Mouse (Mus musculus) urinary bladder, postnatal 25 days (tissue): Measurements from ENCODE around the gene Nanog.
"Not testable (repeated sequence)": the region's sequence is repeated elsewhere in the genome, so short reads cannot be mapped to it uniquely, and the experiment has no call there.

Experiments
- DNase-seq: peaks from one replicate; pipeline ENCODE4 v3.0.0; 2022; ENCODE audit warnings: low spot score

Nanog gene

DNA sequence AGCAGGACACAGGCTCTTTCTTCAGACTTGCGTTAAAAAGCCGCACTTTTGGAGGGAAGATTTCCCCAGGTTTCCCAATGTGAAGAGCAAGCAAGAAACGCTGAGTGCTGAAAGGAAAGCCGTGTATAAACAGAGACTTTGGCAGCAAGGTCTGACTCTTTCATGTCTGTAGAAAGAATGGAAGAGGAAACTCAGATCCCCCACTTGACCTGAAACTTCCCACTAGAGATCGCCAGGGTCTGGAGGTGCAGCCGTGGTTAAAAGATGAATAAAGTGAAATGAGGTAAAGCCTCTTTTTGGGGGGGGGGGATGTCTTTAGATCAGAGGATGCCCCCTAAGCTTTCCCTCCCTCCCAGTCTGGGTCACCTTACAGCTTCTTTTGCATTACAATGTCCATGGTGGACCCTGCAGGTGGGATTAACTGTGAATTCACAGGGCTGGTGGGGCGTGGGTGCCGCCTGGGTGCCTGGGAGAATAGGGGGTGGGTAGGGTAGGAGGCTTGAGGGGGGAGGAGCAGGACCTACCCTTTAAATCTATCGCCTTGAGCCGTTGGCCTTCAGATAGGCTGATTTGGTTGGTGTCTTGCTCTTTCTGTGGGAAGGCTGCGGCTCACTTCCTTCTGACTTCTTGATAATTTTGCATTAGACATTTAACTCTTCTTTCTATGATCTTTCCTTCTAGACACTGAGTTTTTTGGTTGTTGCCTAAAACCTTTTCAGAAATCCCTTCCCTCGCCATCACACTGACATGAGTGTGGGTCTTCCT, at the start of gene Nanog:
TSS of gene Nanog (plus strand) at position 454 of the 765 bp plus-strand sequence.
- no peak for DNase-seq

DNA sequence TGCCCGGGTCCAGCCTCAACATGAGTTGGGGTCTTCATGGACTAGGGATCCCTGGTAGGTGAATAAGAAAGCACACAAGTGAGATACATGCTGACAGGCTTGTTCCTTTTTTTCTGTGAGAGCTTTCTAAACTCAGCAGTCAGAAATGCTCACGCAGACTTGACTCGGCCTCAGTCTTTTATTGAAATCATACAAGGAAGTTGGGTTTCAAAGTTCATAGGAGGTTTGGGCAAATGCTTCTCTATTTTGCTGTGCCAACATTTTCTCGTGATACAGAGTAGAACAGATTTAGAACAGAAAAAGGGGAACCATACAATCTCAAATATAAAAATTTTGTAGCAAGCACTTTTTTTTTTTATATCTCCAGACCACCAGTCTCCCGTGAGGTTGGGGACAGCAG, 49.7 kb upstream of the Nanog start:
- no peak for DNase-seq

DNA sequence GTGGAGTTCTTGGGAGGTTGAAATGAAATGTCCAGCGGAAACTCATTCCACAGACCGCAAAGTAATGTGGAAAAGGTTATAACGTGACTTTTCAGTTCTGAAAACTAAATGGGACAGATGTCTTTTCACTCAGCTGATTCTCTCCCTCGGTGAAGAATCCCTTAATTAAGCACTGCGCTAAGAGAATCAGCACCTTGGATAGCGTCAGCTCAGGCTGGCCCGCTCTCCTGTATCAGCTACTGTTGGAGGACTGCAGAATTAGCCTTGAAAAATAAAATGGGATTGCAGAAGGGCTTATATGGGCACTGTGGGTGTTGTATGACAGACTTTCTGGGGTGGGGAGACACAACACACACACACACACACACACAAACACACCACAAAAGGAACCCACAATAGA, 47.7 kb upstream of the Nanog start:
- DNase-seq = no peak

DNA sequence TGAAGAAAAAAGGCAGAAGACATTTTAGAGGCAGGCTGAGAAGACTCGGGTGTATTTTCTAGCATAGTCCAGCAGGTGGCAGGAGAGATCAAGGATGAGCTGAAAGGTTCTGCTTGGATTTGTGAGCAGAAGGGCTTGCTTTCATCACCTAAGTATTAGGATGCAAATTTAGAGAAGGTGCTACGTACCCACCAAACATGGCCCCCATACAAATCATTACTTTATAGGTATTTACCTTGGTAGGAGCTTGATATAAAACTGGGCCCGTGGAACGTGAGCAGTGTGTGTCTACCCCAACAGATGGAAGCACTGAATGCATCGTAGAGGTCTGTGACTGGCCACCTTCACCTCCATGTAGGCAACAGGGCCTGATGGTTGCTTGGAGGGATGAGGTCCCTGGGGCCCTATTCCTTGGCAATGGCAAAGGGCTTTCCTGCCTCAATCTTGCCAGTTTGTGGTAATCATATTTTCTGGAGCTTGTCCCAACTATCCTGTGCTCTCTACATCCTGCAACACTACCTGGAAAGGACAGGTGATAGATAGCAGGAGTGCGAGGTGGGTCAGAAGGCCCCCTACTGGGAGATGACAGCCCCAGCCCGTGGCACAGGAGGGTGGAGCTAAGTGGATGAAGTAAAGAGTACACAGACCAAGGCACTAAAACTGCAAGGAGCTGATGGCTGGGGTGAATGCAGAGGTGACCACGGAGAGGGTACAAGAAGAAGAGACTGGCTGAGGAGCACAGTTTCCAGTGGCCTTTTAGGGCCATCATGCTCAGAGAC, 46.5 kb upstream of the Nanog start:
- DNase-seq = peak; percentile 27

GRCm38 (mm10) chr6:122662551-122663264, 44.6 kb upstream of the Nanog start:
- DNase-seq = no peak

GRCm38 (mm10) chr6:122663596-122664206, 43.6 kb upstream of the Nanog start:
- DNase-seq = no peak

DNA sequence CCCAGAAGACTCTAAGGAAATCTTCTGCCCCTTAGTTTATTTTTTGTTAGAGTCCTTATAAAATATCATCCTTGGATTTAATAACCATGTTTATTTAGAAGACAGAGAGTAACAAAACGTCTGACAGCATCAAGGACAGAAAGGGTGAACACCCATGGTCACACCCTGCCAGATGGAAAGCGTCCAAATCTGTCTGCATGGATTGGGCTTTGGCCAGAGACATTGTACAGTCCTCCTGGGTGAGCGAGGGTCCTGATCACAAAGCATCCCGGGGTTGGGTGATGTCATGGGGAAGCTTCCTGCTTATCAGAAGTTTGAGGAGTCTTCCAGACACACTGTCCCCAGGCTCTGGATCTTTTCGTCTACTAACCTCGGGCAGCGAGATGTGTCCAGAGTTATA, 41.4 kb upstream of the Nanog start:
- no peak for DNase-seq

GRCm38 (mm10) chr6:122667715-122668114, 39.6 kb upstream of the Nanog start:
- no peak for DNase-seq

DNA sequence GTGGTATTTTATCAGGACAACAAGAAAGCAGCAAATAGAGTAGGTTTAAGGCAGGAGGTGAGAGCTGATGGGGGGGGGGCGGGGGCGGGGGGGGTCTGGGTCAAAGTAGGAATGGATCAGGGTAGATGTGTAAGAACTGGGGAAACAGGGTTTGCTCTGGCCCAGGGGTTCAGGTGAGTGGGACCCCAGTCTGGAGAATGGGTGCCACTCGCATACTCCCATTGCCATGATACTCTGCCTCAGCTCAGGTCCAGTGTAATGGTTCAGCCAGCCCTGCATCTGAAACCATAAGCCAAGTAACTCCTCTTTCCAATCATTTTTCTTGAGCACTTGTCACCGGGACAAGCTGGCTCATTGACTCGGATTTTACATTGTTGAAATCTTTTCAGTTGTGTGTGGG, 38.5 kb upstream of the Nanog start:
- DNase-seq = no peak

- DNase-seq = peak; percentile 83
Measured at GRCm38 (mm10) chr6:122669406-122670200, 37.7 kb upstream of the Nanog start.

- no peak for DNase-seq
Measured at GRCm38 (mm10) chr6:122670201-122670551, 37.1 kb upstream of the Nanog start.

DNA sequence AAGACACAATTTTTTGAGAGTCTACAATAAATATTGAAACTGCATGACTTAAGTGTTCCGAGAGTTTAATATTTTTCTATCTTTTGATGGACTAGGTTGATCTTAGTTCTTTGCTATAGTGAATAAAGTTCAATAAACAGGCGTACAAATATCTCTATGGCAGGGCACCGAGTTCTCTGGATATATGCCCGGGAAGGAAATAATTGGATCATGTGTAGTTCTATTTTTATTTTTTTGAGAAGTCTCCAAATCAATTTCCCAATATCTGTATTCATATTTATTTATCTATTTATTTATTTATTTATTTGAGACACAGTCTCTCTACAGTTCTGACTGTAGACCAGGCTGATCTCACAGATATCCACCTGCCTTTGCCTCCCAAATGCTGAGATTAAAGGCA, 36.4 kb upstream of the Nanog start:
- no peak for DNase-seq

DNA sequence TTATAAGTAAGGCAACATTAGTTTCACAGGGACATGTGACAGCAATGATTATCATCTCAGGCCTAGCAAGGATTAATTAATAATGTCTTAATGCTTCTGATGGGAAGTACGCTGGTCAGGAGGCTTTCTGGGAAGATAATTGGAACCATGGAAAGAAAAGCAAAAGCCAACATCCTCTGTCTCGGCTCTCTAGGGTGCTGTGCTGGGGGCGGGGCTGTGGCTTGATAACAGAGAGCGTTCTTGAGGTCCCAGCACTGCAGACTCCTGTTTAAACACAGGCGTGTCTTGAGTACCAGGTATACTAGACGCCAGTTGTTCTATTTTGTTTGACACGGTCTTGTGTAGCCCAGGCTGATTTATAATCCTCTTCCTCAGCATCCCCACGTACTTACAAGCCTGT, 34.5 kb upstream of the Nanog start:
- no peak for DNase-seq

GRCm38 (mm10) chr6:122682646-122683045, 24.6 kb upstream of the Nanog start:
- no peak for DNase-seq

DNA sequence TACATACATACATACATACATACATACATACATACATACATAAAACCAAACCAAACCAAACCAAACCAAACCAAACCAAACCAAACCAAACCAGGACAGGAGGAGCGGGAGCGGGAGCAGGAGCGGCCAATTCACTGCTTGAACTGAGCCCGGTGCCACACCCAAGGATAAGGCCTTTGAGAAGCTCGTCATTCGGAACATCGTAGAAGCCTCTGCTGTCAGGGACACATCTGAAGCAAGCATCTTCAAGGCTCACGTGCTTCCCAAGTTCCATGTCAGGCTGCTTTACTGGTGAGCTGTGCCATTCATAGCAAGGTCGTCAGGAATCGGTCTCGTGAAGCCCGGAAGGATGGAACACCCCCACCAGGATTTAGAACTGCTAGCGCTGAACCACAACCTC, 20.6 kb upstream of the Nanog start:
- no peak for DNase-seq

DNA sequence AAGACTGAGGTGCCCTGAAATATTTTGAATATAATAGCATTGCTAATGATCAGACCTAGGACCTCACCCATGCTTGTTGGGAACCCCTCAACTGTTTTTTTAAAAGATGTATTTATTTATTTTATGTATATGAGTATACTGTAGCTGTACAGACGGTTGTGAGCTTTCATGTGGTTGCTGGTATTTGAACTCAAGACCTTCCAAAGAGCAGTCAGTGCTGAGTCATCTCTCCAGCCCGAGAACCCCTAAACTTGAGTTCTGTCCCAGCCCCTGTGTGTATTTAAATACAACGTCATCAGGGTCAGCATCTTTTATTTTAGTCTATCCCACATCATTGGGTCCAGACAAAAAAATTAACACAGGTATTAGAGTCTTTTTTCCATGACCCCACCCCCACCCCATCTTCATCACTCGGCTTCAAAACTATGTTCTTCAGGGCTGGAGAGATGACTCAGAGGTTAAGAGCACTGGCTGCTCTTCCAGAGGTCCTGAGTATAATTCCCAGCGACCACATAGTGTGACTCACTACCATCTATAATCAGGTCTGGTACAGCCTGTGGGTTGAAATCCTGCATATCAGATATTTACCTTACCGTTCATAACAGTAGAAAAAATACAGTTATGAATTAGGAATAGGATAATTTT, 17.8 kb upstream of the Nanog start:
- no peak for DNase-seq

GRCm38 (mm10) chr6:122690082-122690481, 17.2 kb upstream of the Nanog start:
- DNase-seq = no peak

GRCm38 (mm10) chr6:122695398-122695797, 11.9 kb upstream of the Nanog start:
- no peak for DNase-seq

DNA sequence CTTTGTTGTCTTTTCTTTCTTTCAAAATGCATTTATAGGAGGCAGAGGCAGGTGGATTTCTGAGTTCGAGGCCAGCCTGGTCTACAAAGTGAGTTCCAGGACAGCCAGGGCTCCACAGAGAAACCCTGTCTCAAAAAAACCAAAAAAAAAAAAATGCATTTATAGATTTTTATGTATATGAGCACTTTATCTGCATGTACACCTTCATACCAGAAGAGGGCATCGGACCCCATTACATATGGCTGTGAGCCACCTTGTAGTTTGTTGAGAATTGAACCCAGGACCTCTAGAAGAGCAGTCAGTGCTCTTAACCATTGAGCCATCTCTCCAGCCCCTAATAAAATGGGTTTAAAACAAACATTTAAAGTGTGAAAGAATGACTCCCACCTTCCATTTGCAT, 7.7 kb upstream of the Nanog start:
- not testable (repeated sequence) for DNase-seq

DNA sequence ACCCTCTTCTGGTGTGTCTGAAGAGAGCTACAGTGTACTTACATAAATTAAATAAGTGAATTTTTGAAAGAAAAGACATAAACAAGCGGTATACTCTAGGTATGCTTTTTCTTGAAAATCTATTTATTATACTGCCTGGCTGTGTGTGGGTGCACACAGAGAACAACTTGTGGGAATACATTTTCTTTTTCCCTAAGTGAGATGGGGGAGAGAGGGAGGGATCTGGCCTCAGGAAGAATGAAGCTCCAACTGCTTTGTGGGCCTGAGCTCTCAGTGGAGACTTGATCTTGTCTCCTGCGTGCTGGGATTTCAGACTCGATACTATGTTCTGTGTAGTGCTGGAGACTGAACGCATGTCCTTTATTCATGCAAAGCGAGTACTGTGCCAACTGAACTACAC, 5.5 kb upstream of the Nanog start:
- no peak for DNase-seq

GRCm38 (mm10) chr6:122702480-122703124, 4.7 kb upstream of the Nanog start:
- peak; percentile 18 for DNase-seq
